Mouse (Mus musculus): ENCODE results near the gene Creg2. TPM values are rescaled to one million over a fixed set of nuclear protein-coding genes. Genes with fewer than 3 reads are reported as not detected.

The Creg2 gene
- polyA plus RNA-seq, 1 experiment from 2014 or later = not detected

GRCm38 (mm10) chr1:39573890-39574289, 77.4 kb downstream of the Creg2 start:
- 58% methylated on average over 7 of the region's 7 CpGs for WGBS
- no peak overlapping the region for H3K4me3 ChIP-seq
- ATAC-seq (ENCODE audit: extremely low read depth, insufficient number of reproducible peaks, low FRiP score, low TSS enrichment) = no peak
- no peaks in the 10 kb centered on the region for H3K9me3 ChIP-seq
- H3K9ac ChIP-seq = no peak overlapping the region
- peaks cover 8% of the 10 kb centered on the region; the same call in 1 of the 2 replicates for H3K36me3 ChIP-seq
- peaks cover 47% of the 10 kb centered on the region for H3K4me1 ChIP-seq
- no peak overlapping the region for H3K27ac ChIP-seq (replicated peaks)
- no peaks in the 10 kb centered on the region for H3K27me3 ChIP-seq (replicated peaks)
- H3K4me2 ChIP-seq = no peak overlapping the region

- peaks cover 8% of the 10 kb centered on the region; the same call in 1 of the 2 replicates for H3K36me3 ChIP-seq
- H3K27me3 ChIP-seq (replicated peaks) = no peaks in the 10 kb centered on the region
- H3K4me3 ChIP-seq = no peak overlapping the region
- peak overlapping the region; percentile 8 for H3K4me2 ChIP-seq
- WGBS = 27% methylated on average over 6 of the region's 6 CpGs
- 0 out of 2 replicates have a peak overlapping the region, but pooled peaks have one; percentile 44 for H3K9ac ChIP-seq
- no peak for ATAC-seq (ENCODE audit: extremely low read depth, insufficient number of reproducible peaks, low FRiP score, low TSS enrichment)
- peaks cover 49% of the 10 kb centered on the region for H3K4me1 ChIP-seq
- no peak overlapping the region for H3K27ac ChIP-seq (replicated peaks)
- H3K9me3 ChIP-seq = no peaks in the 10 kb centered on the region
These were observed 79.6 kb downstream of the Creg2 start for GRCm38 (mm10) chr1:39571653-39572052.

Other genes starting within 250 kb of the Creg2 start
- 11.5 and 11.7 TPM in 2 replicates for gene Tbc1d8, start 172.7 kb downstream of the Creg2 start, polyA plus RNA-seq (2015; fragmentation: Nextera tagmentation; extraction: Ambion mirVana)
- 14.0 and 15.0 TPM in 2 replicates for gene Cnot11, start 116.5 kb downstream of the Creg2 start, polyA plus RNA-seq (2015; fragmentation: Nextera tagmentation; extraction: Ambion mirVana)
- 14.5 and 15.2 TPM in 2 replicates for gene Rnf149, start 74.1 kb downstream of the Creg2 start, polyA plus RNA-seq (2015; fragmentation: Nextera tagmentation; extraction: Ambion mirVana)
- gene Rfx8, start 69.5 kb upstream of the Creg2 start, polyA plus RNA-seq (2015; fragmentation: Nextera tagmentation; extraction: Ambion mirVana) = 0.59 and 0.67 TPM in 2 replicates
- gene Gm3646, start 153.9 kb upstream of the Creg2 start, polyA plus RNA-seq (2015; fragmentation: Nextera tagmentation; extraction: Ambion mirVana) = 1.9 and 2.5 TPM in 2 replicates
- 17.5 and 21.1 TPM in 2 replicates for gene Map4k4, start 249.4 kb upstream of the Creg2 start, polyA plus RNA-seq (2015; fragmentation: Nextera tagmentation; extraction: Ambion mirVana)

Data from heart, embryonic 13.5 days (tissue).